Mouse (Mus musculus): ENCODE data around the gene Rbmxl1. TPM values are rescaled to one million over a fixed set of nuclear protein-coding genes. Genes with fewer than 3 reads are reported as not detected.
"Not testable (repeated sequence)": the region's sequence is repeated elsewhere in the genome, so short reads cannot be mapped to it uniquely, and the experiment has no call there.

The Rbmxl1 gene
- total RNA-seq, 2 experiments from 2014 or later = 50.0 to 56.0 TPM

DNA sequence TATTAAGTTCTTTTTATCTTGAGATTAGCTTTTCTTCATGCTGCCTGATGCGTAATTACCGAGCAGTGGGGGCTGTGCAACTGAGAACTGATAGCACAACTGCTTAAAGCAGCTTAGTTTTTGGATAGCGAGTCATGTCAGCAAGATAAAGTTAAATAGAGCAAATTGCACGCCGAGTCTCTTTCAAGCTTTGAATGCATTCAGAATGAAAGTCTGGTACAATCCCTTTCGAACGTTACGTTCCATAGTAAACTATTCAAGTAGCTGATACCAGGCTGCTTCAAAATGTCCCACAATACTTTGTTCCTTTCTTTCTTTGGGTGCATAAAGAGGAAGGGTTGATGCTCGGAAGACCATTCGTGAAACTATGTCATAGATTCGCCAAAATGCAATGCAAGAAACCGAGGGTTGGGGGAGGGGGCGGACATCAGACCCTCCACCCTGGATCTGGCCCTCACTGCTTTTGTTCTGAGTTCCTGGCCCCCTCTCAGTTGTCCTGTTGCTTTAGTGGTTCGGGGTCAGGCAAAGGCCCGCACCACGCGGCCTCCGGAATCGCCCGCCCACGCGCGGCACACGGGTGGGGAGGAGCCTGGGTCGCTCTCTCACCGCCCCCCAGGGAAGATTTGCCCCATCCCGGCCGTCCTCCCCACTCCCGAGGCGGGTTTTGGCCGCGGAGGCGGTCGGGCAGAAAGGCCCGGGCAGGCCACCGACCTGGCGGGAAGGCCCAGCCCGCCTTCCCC is 549 bp downstream of the Rbmxl1 start:
- intact Hi-C loops (cut with DNase I) = loop anchor here (5.0 kb wide), 1 partner anchor 71 kb away; the partner anchor contains the start of gene Pou4f2
- DNase-seq (ENCODE audit: low spot score in 2 of 2) = no peak

DNA sequence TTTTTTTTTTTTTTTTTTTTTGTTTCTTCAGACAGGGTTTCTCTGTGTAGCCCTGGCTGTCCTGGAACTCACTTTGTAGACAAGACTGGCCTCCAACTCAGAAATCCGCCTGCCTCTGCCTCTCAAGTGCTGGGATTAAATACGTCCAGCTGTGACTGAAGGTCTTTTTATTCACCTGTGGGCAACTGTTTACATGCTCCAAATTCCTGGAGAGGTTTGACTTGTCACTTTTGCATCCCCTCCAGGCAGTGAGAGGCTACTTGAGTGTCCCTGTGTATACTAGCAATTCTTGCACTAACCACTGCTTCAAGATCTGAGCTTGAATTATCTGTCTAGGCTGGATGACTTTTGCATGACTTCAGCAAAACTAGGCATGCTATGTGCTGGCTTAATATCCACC is 6.0 kb downstream of the Rbmxl1 start:
- DNase-seq (ENCODE audit: low spot score in 2 of 2) = no peak
- intact Hi-C loops (cut with DNase I) = no loop called here

DNA sequence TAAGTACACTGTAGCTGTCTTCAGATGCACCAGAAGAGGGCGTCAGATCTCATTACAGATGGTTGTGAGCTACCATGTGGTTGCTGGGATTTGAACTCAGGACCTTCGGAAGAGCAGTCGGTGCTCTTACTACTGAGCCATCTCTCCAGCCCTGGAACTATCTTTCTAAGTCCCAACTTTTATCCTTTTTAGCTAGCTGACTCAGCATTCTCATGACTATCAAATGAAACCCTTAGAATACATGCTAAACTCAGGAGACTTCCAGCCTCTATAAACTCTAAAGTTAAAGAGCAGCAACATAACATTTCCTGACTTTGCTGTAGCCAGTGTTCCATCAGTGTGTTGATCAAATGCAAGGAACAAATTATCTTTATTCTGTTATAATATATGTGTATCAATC is 12.4 kb downstream of the Rbmxl1 start:
- DNase-seq (ENCODE audit: low spot score in 2 of 2); intact Hi-C loops (cut with DNase I): not testable (repeated sequence)

DNA sequence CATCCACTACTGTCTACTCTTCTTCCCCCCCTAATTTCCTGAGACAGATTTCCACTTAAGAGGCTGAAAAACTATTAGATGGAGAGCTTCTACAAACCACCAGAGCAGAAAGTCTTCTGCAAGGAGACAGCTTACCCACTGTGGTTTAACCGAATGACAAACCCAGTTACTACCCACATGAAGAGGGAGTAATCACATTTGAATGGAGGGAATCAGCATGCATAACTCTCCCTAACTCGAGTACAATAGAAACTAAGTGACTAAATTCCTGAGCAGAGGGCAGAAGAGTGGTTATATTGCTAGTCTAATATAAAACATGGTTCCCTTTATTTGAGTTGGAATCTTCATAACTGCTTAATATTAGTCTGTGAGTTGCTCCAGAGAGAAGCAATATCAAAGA is 15.7 kb downstream of the Rbmxl1 start:
- intact Hi-C loops (cut with DNase I) = no loop called here
- no peak for DNase-seq (ENCODE audit: low spot score in 2 of 2)

DNA sequence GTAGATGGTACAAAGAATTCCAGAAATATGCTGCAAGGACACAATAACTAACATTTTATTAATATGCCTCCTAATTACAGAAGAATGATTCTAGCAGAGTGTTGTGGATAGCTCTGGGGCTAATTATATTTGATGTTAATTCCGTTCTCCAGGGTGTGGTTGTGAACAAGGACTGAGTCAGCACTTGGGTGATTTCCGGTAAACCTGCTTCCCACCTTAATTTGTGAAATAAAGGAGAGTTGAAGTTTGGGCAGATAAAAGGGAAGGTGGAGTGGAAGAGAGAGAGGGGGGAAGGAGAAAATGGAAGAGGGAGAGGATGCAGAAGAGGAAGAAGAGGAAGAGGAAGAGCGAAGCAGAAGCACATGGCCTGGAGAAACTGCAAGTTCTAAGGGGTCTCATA is 19.0 kb downstream of the Rbmxl1 start:
- DNase-seq (ENCODE audit: low spot score in 2 of 2) = no peak
- intact Hi-C loops (cut with DNase I) = no loop called here

DNA sequence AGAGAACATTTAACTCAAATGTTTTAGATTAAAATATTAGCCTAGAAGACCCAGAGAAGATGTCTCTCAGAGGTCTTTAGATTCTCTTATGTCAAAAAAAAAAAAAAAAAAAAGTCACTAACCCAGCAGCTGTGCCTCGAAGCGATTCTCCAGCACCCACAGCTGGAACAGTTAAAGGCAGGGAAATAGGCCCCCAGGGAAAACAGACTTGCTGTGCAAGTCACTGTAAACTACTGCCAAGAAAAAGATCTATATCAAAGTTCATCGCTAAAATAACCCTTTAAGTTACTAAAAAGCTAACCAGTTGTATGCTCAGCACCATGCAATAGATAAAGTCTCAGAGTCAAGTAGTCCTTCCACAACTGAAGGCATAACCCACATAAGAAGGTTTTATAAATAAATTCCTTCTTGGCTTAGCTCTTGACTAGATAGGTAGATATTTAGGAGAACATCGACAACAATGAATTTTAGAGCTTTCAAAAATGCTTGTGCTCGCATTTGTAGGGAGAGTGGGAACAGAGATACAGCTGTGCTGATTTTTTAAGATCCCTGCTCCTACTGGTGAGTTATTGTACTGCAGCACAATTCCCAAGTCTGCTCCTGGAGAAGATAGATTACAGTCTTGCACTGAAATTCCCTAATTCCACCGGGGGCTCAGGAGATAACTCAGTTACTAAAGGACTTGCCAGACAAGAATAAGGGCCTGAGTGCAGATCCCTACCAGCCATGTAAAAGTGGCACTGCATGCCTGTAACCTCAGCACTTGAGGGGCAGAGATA is 31.5 kb downstream of the Rbmxl1 start:
- no peak for DNase-seq (ENCODE audit: low spot score in 2 of 2)

DNA sequence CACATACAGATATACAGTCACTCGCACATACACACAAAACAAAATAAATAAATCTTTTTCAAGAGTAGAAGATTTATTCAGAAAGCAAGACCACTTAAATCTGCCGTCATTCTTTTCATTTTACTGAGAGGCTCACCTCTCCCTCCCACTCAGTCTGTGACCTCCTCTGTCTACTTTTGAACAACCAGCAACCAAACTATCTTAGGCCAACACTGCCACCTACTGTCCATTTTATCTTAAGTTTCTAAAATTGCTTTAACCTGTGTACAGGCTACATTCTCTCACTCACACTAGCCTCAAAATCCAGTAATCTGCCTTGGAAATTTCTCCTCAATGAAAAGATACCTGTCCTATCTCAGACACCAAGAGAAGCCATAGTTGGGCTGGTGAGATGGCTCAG is 40.8 kb downstream of the Rbmxl1 start:
- no peak for DNase-seq (ENCODE audit: low spot score in 2 of 2)
- intact Hi-C loops (cut with DNase I) = no loop called here

More for the DNA sequence above, 31.5 kb downstream of the Rbmxl1 start:
- intact Hi-C loops (cut with DNase I) = no loop called here

DNA sequence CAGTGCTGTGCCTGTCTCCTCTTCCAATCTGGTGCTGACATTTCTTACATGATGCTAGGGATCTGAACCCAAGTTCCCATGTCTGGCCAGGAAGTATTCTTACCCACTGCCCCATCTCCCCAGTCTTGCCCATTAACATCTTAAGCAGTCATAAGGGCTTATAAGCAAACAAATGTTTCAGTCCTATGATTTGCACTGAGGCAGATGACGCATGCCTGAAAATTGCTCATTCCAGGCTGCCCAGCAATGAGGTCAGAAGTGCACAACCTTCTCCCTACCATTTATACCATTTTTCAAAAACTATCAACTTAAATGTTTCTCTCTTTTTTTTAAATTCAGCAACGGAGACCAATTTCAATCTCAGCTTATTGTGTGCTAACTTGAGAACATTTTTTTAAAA is 44.8 kb downstream of the Rbmxl1 start:
- intact Hi-C loops (cut with DNase I) = no loop called here
- DNase-seq (ENCODE audit: low spot score in 2 of 2) = no peak

DNA sequence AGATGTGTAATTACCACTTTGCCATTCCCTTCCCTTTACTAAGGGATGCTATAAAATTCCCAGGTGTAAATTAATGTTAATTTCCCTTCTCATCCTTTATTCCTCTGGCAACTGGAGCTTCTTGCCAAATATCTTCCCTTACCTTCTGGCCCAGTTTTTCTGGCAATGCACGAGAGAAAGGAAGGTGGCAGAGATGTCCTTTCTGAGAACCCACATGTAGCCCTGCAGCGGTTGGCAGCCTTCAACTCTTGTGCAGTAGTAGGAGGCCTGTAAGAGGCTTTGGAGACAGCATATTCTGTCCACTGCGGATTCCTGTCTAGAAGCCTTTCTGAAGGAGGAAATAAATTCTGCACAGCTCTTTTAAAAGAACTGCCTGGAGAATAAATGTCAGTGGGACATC is 52.3 kb downstream of the Rbmxl1 start:
- intact Hi-C loops (cut with DNase I) = no loop called here
- no peak for DNase-seq (ENCODE audit: low spot score in 2 of 2)

Other genes with a start within 250 kb of the Rbmxl1 start
- gene Pou4f2, start 72.3 kb downstream of the Rbmxl1 start, total RNA-seq (2021) = not detected
- gene Slc10a7, start 448 bp upstream of the Rbmxl1 start, total RNA-seq (2021) = 1 to 10 TPM; 5.6 to 5.8 TPM